Mouse (Mus musculus) hindbrain, embryonic 12.5 days (tissue): Measurements from ENCODE around the gene Esrrg. TPM values are rescaled to one million over a fixed set of nuclear protein-coding genes. Genes with fewer than 3 reads are reported as not detected.

Source experiments
- ATAC-seq: fragments of 200-750 bp; cut with Nextera tagmentation; 2 replicates; pipeline ENCODE4 v1.8.0; 2017; ENCODE audit warnings: moderate TSS enrichment; ENCODE audit not compliant: low FRiP score
- H3K27ac ChIP-seq: fragments of 300-500 bp; sonication (generic); 2 replicates; pipeline ENCODE4 v1.5.1; 2016; ENCODE audit warnings: mild to moderate bottlenecking
- H3K27me3 ChIP-seq: fragments of 300-500 bp; sonication (generic); 2 replicates; pipeline ENCODE4 v1.6.1; 2016; ENCODE audit warnings: mild to moderate bottlenecking
- H3K36me3 ChIP-seq: fragments of 300-500 bp; sonication (generic); 2 replicates; pipeline ENCODE4 v1.6.1; 2016; ENCODE audit warnings: mild to moderate bottlenecking
- H3K4me1 ChIP-seq: fragments of 300-500 bp; sonication (generic); 2 replicates; pipeline ENCODE4 v1.6.1; 2016
- H3K4me2 ChIP-seq: fragments of 300-500 bp; sonication (generic); replicated peaks from 2 replicates; pipeline ENCODE4 v1.6.1; 2016; ENCODE audit warnings: mild to moderate bottlenecking
- H3K4me3 ChIP-seq: fragments of 300-500 bp; sonication (generic); 2 replicates; pipeline ENCODE4 v1.5.1; 2016; ENCODE audit warnings: mild to moderate bottlenecking
- H3K9ac ChIP-seq: fragments of 300-500 bp; sonication (generic); 2 replicates; pipeline ENCODE4 v1.6.1; 2016; ENCODE audit warnings: mild to moderate bottlenecking, moderate library complexity
- H3K9me3 ChIP-seq: fragments of 300-500 bp; sonication (generic); replicated peaks from 2 replicates; pipeline ENCODE4 v1.6.1; 2016; ENCODE audit warnings: mild to moderate bottlenecking
- WGBS: fragments of 180-500 bp; shearing (Covaris S2); methylation state at CpG from one replicate; pipeline ENCODE4 v1.1.7; 2016; 5-methylcytosine and 5-hydroxymethylcytosine counted together
- polyA plus RNA-seq: library from polyadenylated mRNA; unstranded; fragments of >200 nt; fragmentation: Nextera tagmentation; extraction: Ambion mirVana; gene quantifications from 2 replicates; pipeline ENCODE4 v1.2.1, GENCODE M21; 2016

The Esrrg gene
- polyA plus RNA-seq, 1 experiment from 2014 or later = 19.3 TPM

- ATAC-seq = peak; percentile 51; the same call in 1 of the 2 replicates
- H3K9ac ChIP-seq = no peak overlapping the region
- H3K4me3 ChIP-seq = no peak overlapping the region
Observed at GRCm38 (mm10) chr1:188082665-188083640, 474.4 kb downstream of the Esrrg start.

GRCm38 (mm10) chr1:188085116-188085879 lies 476.7 kb downstream of the Esrrg start:
- Histone ChIP-seq H3K4me3 (no peak overlapping the region), H3K4me1 (peaks cover 23% of the 10 kb centered on the region; the same call in 1 of the 2 replicates), H3K27ac (no peak overlapping the region), H3K4me2 (no peak overlapping the region), H3K9me3 (no peaks in the 10 kb centered on the region), H3K9ac (no peak overlapping the region), H3K36me3 (no peaks in the 10 kb centered on the region), H3K27me3 (0 out of 2 replicates have a peak, but pooled peaks cover 3% of the 10 kb centered on the region)
- 47% methylated on average over 13 of the region's 13 CpGs for WGBS
- 0 out of 2 replicates have a peak, but pooled peaks have one; percentile 46 for ATAC-seq

More at GRCm38 (mm10) chr1:188082665-188083640, 474.4 kb downstream of the Esrrg start:
- Histone ChIP-seq H3K27me3 (0 out of 2 replicates have a peak, but pooled peaks cover 3% of the 10 kb centered on the region), H3K27ac (0 out of 2 replicates have a peak overlapping the region, but pooled peaks have one; percentile 13), H3K9me3 (no peaks in the 10 kb centered on the region), H3K4me1 (peaks cover 26% of the 10 kb centered on the region), H3K4me2 (no peak overlapping the region), H3K36me3 (no peaks in the 10 kb centered on the region)
- 72% methylated on average over 18 of the region's 18 CpGs for WGBS

- ATAC-seq = no peak
- Histone ChIP-seq H3K36me3 (no peaks in the 10 kb centered on the region), H3K9me3 (no peaks in the 10 kb centered on the region), H3K4me2 (no peak overlapping the region), H3K27ac (no peak overlapping the region), H3K4me1 (no peaks in the 10 kb centered on the region), H3K9ac (no peak overlapping the region), H3K4me3 (no peak overlapping the region), H3K27me3 (no peaks in the 10 kb centered on the region; the same call in 1 of the 2 replicates)
- WGBS = 86% methylated on average over 3 of the region's 3 CpGs
Observed at GRCm38 (mm10) chr1:188093724-188094123, 485.1 kb downstream of the Esrrg start.

DNA sequence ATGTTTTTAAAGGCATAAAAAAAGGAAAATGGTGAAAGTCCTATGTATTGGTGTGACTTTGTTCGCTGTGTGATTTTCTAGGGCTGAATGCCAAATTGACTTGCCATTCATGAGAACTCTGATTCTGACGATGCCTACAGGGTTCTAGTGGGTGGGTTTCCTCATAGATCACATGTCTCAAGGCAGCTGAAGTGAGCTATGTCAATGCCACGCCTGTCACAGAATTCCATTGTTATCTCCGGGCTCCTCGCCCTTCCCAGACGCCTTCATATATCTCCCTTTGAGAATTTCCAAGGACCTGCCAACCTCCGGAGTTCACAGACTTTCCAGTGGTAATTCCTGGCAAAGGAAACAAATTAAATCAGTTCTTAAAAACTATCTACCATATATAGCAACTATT lies 493.2 kb downstream of the Esrrg start:
- 52% methylated on average over 7 of the region's 7 CpGs for WGBS
- Histone ChIP-seq H3K27ac (no peak overlapping the region), H3K9ac (no peak overlapping the region), H3K4me1 (no peaks in the 10 kb centered on the region), H3K4me2 (no peak overlapping the region), H3K27me3 (no peaks in the 10 kb centered on the region; the same call in 1 of the 2 replicates), H3K9me3 (no peaks in the 10 kb centered on the region), H3K36me3 (no peaks in the 10 kb centered on the region), H3K4me3 (no peak overlapping the region)
- ATAC-seq = no peak

- Histone ChIP-seq H3K9me3 (no peaks in the 10 kb centered on the region), H3K4me2 (no peak overlapping the region), H3K36me3 (no peaks in the 10 kb centered on the region), H3K27me3 (no peaks in the 10 kb centered on the region; the same call in 1 of the 2 replicates), H3K9ac (no peak overlapping the region), H3K4me3 (no peak overlapping the region), H3K27ac (no peak overlapping the region), H3K4me1 (no peaks in the 10 kb centered on the region)
- WGBS = 67% methylated on average over 3 of the region's 3 CpGs
- ATAC-seq = no peak
Observed at GRCm38 (mm10) chr1:188103179-188103578, 494.6 kb downstream of the Esrrg start.

DNA sequence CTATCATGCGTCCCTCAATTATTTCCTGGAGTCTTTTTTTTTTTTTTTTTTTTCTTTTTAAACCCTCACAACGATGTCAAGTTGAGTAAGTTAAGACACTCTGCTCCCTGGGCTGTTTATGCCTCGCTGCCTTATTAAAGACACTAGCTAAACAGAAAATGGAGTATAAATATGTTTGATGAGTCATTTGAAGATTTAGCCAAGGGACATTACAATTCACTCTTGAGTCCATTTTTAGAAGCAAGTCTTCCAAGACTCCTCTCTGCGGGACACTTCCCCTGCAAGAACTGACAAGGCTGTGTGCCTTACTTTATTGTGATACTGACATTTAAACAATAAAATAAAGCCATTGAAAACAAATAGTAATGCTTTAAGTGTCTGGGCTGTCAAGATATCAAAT lies 496.9 kb downstream of the Esrrg start:
- no peaks in the 10 kb centered on the region for H3K4me1 ChIP-seq
- H3K4me3 ChIP-seq = no peak overlapping the region
- no peak overlapping the region for H3K27ac ChIP-seq
- no peaks in the 10 kb centered on the region for H3K36me3 ChIP-seq
- H3K9ac ChIP-seq = no peak overlapping the region
- no peak overlapping the region for H3K4me2 ChIP-seq
- H3K27me3 ChIP-seq = no peaks in the 10 kb centered on the region
- WGBS = 62% methylated on average over 4 of the region's 4 CpGs
- H3K9me3 ChIP-seq = no peaks in the 10 kb centered on the region
- no peak for ATAC-seq

- no peak overlapping the region for H3K4me2 ChIP-seq
- no peak overlapping the region for H3K27ac ChIP-seq
- no peak overlapping the region for H3K4me3 ChIP-seq
- H3K27me3 ChIP-seq = no peaks in the 10 kb centered on the region
- H3K9me3 ChIP-seq = no peaks in the 10 kb centered on the region
- no peaks in the 10 kb centered on the region for H3K4me1 ChIP-seq
- no peak for ATAC-seq
- WGBS = 55% methylated on average over 6 of the region's 6 CpGs
- H3K9ac ChIP-seq = no peak overlapping the region
- no peaks in the 10 kb centered on the region for H3K36me3 ChIP-seq
Observed at GRCm38 (mm10) chr1:188107946-188108345, 499.4 kb downstream of the Esrrg start.

GRCm38 (mm10) chr1:188111552-188111951 lies 503.0 kb downstream of the Esrrg start:
- no peaks in the 10 kb centered on the region for H3K4me1 ChIP-seq
- H3K4me3 ChIP-seq = no peak overlapping the region
- H3K9me3 ChIP-seq = no peaks in the 10 kb centered on the region
- no peak overlapping the region for H3K9ac ChIP-seq
- no peaks in the 10 kb centered on the region for H3K36me3 ChIP-seq
- H3K27me3 ChIP-seq = no peaks in the 10 kb centered on the region
- H3K27ac ChIP-seq = no peak overlapping the region
- WGBS = 79% methylated on average over 3 of the region's 3 CpGs
- H3K4me2 ChIP-seq = no peak overlapping the region
- no peak for ATAC-seq

- Histone ChIP-seq H3K4me1 (peaks cover 2% of the 10 kb centered on the region), H3K4me3 (no peak overlapping the region), H3K9ac (no peak overlapping the region), H3K27ac (no peak overlapping the region), H3K27me3 (no peaks in the 10 kb centered on the region), H3K36me3 (no peaks in the 10 kb centered on the region), H3K4me2 (no peak overlapping the region), H3K9me3 (no peaks in the 10 kb centered on the region)
- WGBS = 81% methylated on average over 3 of the region's 3 CpGs
- ATAC-seq = no peak
Observed at GRCm38 (mm10) chr1:188113240-188113639, 504.6 kb downstream of the Esrrg start.

GRCm38 (mm10) chr1:188118125-188118524 lies 509.5 kb downstream of the Esrrg start:
- Histone ChIP-seq H3K4me2 (no peak overlapping the region), H3K4me3 (no peak overlapping the region), H3K27ac (0 out of 2 replicates have a peak overlapping the region, but pooled peaks have one; percentile 7), H3K9me3 (no peaks in the 10 kb centered on the region), H3K36me3 (no peaks in the 10 kb centered on the region), H3K27me3 (no peaks in the 10 kb centered on the region), H3K4me1 (peaks cover 6% of the 10 kb centered on the region), H3K9ac (no peak overlapping the region)
- peak; percentile 46; the same call in 1 of the 2 replicates for ATAC-seq
- WGBS = 57% methylated on average over 3 of the region's 3 CpGs

GRCm38 (mm10) chr1:188119806-188120205 lies 511.2 kb downstream of the Esrrg start:
- H3K36me3 ChIP-seq = no peaks in the 10 kb centered on the region
- H3K9ac ChIP-seq = no peak overlapping the region
- peaks cover 6% of the 10 kb centered on the region for H3K4me1 ChIP-seq
- ATAC-seq = no peak
- H3K4me3 ChIP-seq = no peak overlapping the region
- no peaks in the 10 kb centered on the region for H3K27me3 ChIP-seq
- no peak overlapping the region for H3K27ac ChIP-seq
- WGBS = 86% methylated on average over 8 of the region's 8 CpGs
- H3K4me2 ChIP-seq = no peak overlapping the region
- no peaks in the 10 kb centered on the region for H3K9me3 ChIP-seq

GRCm38 (mm10) chr1:188125521-188126021 lies 517.0 kb downstream of the Esrrg start:
- Histone ChIP-seq H3K27me3 (no peaks in the 10 kb centered on the region), H3K9me3 (no peaks in the 10 kb centered on the region), H3K27ac (no peak overlapping the region), H3K4me2 (no peak overlapping the region), H3K4me3 (no peak overlapping the region), H3K36me3 (no peaks in the 10 kb centered on the region), H3K9ac (no peak overlapping the region), H3K4me1 (no peaks in the 10 kb centered on the region)
- ATAC-seq = no peak
- WGBS = 89% methylated on average over 6 of the region's 6 CpGs
